Mouse (Mus musculus) layer of hippocampus, postnatal 25 days (tissue): Measurements from ENCODE around the gene Tnfrsf11a. TPM values are rescaled to one million over a fixed set of nuclear protein-coding genes. Genes with fewer than 3 reads are reported as not detected.

Experiments
- DNase-seq, 2 experiments: peaks; one replicate each; pipeline ENCODE4 v3.0.0; 2022; ENCODE audit warnings: mixed read lengths in 2 of 2, low spot score in 1 of 2; ENCODE audit errors: extremely low spot score in 1 of 2
- total RNA-seq, 2 experiments: library from RNA; stranded (reverse); gene quantifications; 2 replicates each; pipeline ENCODE4 v1.2.3; 2021

The Tnfrsf11a gene
- total RNA-seq, 2 experiments from 2014 or later, result 2.8 to 3.2 TPM

GRCm38 (mm10) chr1:105885575-105885974 lies 105.1 kb downstream of the Tnfrsf11a start:
- no peak for DNase-seq

DNA sequence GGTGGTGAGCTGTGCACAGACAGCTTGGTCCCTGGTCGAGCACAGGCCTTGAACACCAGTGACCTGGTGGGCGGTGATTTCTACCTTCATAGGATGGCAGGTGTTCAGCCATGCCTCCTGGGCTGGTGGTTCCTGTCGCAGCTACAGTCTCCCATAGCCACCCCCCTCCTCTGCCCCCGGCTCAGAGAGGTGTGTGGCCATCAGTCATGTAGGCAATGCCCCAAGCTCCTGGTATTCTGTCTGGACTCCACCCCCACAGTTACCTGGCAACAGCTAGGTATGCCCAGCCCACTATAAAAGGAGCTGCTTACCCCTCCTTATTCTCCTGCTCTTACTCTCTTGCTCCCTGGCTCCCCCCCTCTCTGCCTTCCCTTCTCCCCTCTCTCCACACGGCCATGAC lies 105.8 kb downstream of the Tnfrsf11a start:
- DNase-seq, result no peak

DNA sequence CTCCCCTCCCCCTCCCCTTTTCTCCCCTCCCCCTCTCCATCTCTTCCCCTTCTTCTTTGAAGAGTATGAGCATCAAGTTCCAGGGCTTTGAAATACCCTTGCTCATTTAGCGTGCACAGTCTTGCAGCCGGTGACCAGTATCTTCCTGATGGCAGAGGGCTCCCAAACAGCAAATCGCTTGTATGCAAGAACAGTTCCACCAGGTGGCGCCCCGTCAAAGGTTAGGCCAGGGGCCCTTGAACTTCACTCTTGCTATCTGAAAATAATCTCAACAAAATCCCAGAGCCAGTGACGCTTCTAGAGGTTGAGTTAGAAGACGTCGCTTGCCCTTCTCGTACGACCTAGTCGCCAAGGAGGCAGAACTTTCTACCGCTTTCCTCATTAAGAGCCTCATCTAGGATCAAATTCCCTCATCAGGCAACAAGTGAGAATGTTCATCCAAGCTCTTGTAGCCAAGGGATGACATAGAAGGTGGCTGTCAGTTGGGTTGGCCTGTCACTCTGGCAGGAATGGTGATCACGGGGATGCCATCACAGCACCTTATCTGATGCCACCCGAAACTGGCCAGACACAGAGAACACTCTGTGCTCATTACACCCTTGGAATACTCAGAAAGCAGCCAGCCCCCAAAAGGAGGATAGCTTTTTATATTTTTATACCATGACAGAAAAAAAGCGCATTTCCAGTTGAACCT lies 110.7 kb downstream of the Tnfrsf11a start:
- peak; percentile 68 to 95 for DNase-seq

GRCm38 (mm10) chr1:105895019-105895418 lies 114.5 kb downstream of the Tnfrsf11a start:
- DNase-seq, result no peak

Other genes with a start within 250 kb of the Tnfrsf11a start
- 10 to 100 TPM; 16.6 to 19.7 TPM for gene Pign, start 117.0 kb upstream of the Tnfrsf11a start, total RNA-seq
- 10 to 100 TPM; 87.0 to 99.3 TPM for gene Relch, start 116.9 kb upstream of the Tnfrsf11a start, total RNA-seq
- gene Zcchc2, start 209.7 kb downstream of the Tnfrsf11a start, total RNA-seq, result 10 to 100 TPM; 18.5 to 22.2 TPM